Mouse (Mus musculus): ENCODE results near the gene Il12rb2.

- TF ChIP-seq USF1 (IDR thresholded peaks at IDR 0.05; ENCODE audit: low read depth): no peak
- no peak for TF ChIP-seq MAX (IDR thresholded peaks at IDR 0.05)
Measured at GRCm38 (mm10) chr6:67365785-67366184, 10.2 kb downstream of the Il12rb2 start.
